Mouse (Mus musculus): Measurements from ENCODE around the gene Gm26897.

The Gm26897 gene

GRCm38 (mm10) chr5:111750092-111750491 lies 16.4 kb downstream of the Gm26897 start:
- DNase-seq, result no peak

GRCm38 (mm10) chr5:111754484-111755139 lies 20.9 kb downstream of the Gm26897 start:
- DNase-seq, result no peak

GRCm38 (mm10) chr5:111755330-111755729 lies 21.6 kb downstream of the Gm26897 start:
- DNase-seq, result no peak

GRCm38 (mm10) chr5:111760721-111761480 lies 27.2 kb downstream of the Gm26897 start:
- no peak for DNase-seq

- no peak for DNase-seq
Measured at GRCm38 (mm10) chr5:111761574-111761973, 27.9 kb downstream of the Gm26897 start.

GRCm38 (mm10) chr5:111762085-111762484 lies 28.4 kb downstream of the Gm26897 start:
- DNase-seq, result no peak

- no peak for DNase-seq
Measured at GRCm38 (mm10) chr5:111765671-111766290, 32.1 kb downstream of the Gm26897 start.

- DNase-seq, result no peak
Measured at GRCm38 (mm10) chr5:111766696-111767095, 33.0 kb downstream of the Gm26897 start.

- peak; percentile 2 for DNase-seq
Measured at GRCm38 (mm10) chr5:111770266-111770665, 36.5 kb downstream of the Gm26897 start.

GRCm38 (mm10) chr5:111772127-111772526 lies 38.4 kb downstream of the Gm26897 start:
- no peak for DNase-seq

GRCm38 (mm10) chr5:111772591-111773406 lies 39.1 kb downstream of the Gm26897 start:
- DNase-seq, result no peak

- DNase-seq, result no peak
Measured at GRCm38 (mm10) chr5:111773407-111773733, 39.6 kb downstream of the Gm26897 start.

- no peak for DNase-seq
Measured at GRCm38 (mm10) chr5:111776246-111776645, 42.5 kb downstream of the Gm26897 start.

- DNase-seq, result no peak
Measured at GRCm38 (mm10) chr5:111778093-111778492, 44.4 kb downstream of the Gm26897 start.

GRCm38 (mm10) chr5:111779776-111780485 lies 46.2 kb downstream of the Gm26897 start:
- no peak for DNase-seq

Measured in cerebellum, adult 11-12 months (tissue).